Mouse (Mus musculus): ENCODE measurements at regions not wholly inside any gene's neighbourhood (a gene's known extent, or its start where the extent isn't known, plus 50 kb on each side); places are given as distances from the start of the nearest gene placed in this dataset.

DNA sequence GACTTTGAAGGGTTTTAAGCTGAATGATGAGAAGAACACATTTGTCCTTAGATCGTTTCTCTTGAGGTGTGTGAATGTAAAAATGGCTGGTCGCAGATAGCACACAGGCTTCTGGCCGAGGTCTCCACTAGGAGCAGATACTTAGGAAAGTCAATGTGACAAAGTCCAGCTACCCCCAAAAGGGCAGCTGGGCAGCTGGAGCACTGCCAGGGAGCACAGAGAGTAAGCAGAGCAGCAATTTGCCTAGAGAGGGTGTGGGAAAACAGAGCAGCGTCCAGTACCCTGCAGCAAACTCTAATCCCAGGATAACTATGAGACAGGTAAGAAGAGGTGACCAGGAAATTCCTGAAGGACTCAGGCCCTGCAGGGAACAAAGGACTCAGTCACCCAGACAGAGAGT is 79.4 kb downstream of the S1pr1 start:
- TF ChIP-seq RAD21 (IDR thresholded peaks at IDR 0.05; ENCODE audit: low read depth, low read length) (no peak), POLR2AphosphoS2 (IDR thresholded peaks at IDR 0.05; ENCODE audit: low read depth, low read length) (no peak), POLR2A (IDR thresholded peaks at IDR 0.05; ENCODE audit: low read depth, low read length) (no peak), GABPA (IDR thresholded peaks at IDR 0.05; ENCODE audit: insufficient replicate concordance, low read depth, low read length) (no peak), NRF1 (IDR thresholded peaks at IDR 0.05; ENCODE audit: low read depth, low read length) (no peak), ZKSCAN1 (IDR thresholded peaks at IDR 0.05; ENCODE audit: borderline replicate concordance, low read depth, low read length) (no peak), USF2 (conservative IDR thresholded peaks at IDR 0.05; ENCODE audit: low read depth, low read length) (no peak), MAFK (IDR thresholded peaks at IDR 0.05; ENCODE audit: insufficient replicate concordance, low read length) (no peak), TCF12 (IDR thresholded peaks at IDR 0.05; ENCODE audit: low read depth, low read length) (no peak), UBTF (IDR thresholded peaks at IDR 0.05; ENCODE audit: low read depth, low read length) (no peak), ZNF384 (IDR thresholded peaks at IDR 0.05; ENCODE audit: low read depth, low read length) (no peak), ELF1 (IDR thresholded peaks at IDR 0.05; ENCODE audit: low read depth, low read length) (no peak), MAZ (IDR thresholded peaks at IDR 0.05; ENCODE audit: low read depth, low read length) (no peak), IRF4 (IDR thresholded peaks at IDR 0.05; ENCODE audit: low read depth, low read length) (no peak)
- Histone ChIP-seq H3K4me1 (ENCODE audit: control insufficient read depth in 1 of 2, insufficient read depth in 2 of 2) (peaks cover 0 to 5% of the 10 kb centered on the region in 2 experiments; a peak in 2 of 4 replicates), H3K27me3 (replicated peaks) (no peaks in the 10 kb centered on the region), H3K4me3 (replicated peaks in 1 of 3; ENCODE audit: low read depth in 2 of 3, low read length in 2 of 3, poor library complexity in 1 of 3) (no peak overlapping the region), H3K79me2 (replicated peaks; ENCODE audit: control insufficient read depth, extremely low read depth, insufficient read depth, poor library complexity, severe bottlenecking) (no peaks in the 10 kb centered on the region), H3K9ac (ENCODE audit: insufficient read depth, low read depth) (no peak overlapping the region), H3K4me2 (ENCODE audit: insufficient read depth, low read depth, poor library complexity, severe bottlenecking) (no peak overlapping the region), H3K36me3 (replicated peaks in 1 of 2; ENCODE audit: control insufficient read depth in 1 of 2, insufficient read depth in 1 of 2, low read length in 1 of 2) (no peaks in the 10 kb centered on the region), H3K9me3 (replicated peaks; ENCODE audit: low read length) (no peaks in the 10 kb centered on the region), H3K27ac (ENCODE audit: insufficient read depth, low read depth) (no peak overlapping the region)
- in situ Hi-C loops (cut with MboI; ENCODE audit: low pct_ligation_motif_present, low pct_unique_long_range_greater_than_20kb, low sequenced_read_pairs) (loop anchor here (25.0 kb wide), 1 partner anchor 98 kb away; no protein-coding TSS in a partner anchor), dilution Hi-C loops (cut with MboI; ENCODE audit: extremely low pct_ligation_motif_present, extremely low pct_unique_long_range_greater_than_20kb, low sequenced_read_pairs) (no loop called here)
- DNase-seq (ENCODE audit: extremely low read depth), result no peak

DNA sequence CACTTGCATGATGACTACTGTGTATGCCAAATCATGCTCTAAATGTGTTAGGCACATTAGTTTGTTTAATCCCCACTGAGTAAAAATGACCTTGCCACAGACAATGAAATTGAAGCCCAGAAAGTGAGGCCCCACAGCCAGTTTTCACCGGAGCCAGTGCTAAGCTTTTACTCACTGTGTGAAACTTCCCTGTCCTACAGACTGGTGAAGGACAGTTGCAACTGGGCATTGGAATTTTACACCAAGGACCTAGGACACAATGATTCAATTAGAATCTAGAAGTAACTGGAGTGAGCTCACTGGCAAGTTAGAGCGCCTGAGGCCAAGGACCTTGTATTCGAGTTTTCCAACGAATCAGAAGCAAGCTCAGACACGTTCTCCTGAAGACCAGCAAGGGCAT is 79.8 kb downstream of the S1pr1 start:
- Histone ChIP-seq H3K4me3 (replicated peaks in 1 of 3; ENCODE audit: low read depth in 2 of 3, low read length in 2 of 3, poor library complexity in 1 of 3) (no peak overlapping the region), H3K79me2 (replicated peaks; ENCODE audit: control insufficient read depth, extremely low read depth, insufficient read depth, poor library complexity, severe bottlenecking) (no peaks in the 10 kb centered on the region), H3K4me2 (ENCODE audit: insufficient read depth, low read depth, poor library complexity, severe bottlenecking) (no peak overlapping the region), H3K9me3 (replicated peaks; ENCODE audit: low read length) (no peaks in the 10 kb centered on the region), H3K27me3 (replicated peaks) (no peaks in the 10 kb centered on the region), H3K36me3 (replicated peaks in 1 of 2; ENCODE audit: control insufficient read depth in 1 of 2, insufficient read depth in 1 of 2, low read length in 1 of 2) (no peaks in the 10 kb centered on the region), H3K4me1 (ENCODE audit: control insufficient read depth in 1 of 2, insufficient read depth in 2 of 2) (peaks cover 0 to 5% of the 10 kb centered on the region in 2 experiments; a peak in 2 of 4 replicates), H3K27ac (ENCODE audit: insufficient read depth, low read depth) (no peak overlapping the region), H3K9ac (ENCODE audit: insufficient read depth, low read depth) (no peak overlapping the region)
- no peak for DNase-seq (ENCODE audit: extremely low read depth)
- in situ Hi-C loops (cut with MboI; ENCODE audit: low pct_ligation_motif_present, low pct_unique_long_range_greater_than_20kb, low sequenced_read_pairs), result loop anchor here (25.0 kb wide), 1 partner anchor 98 kb away; no protein-coding TSS in a partner anchor
- no peak for TF ChIP-seq MXI1 (IDR thresholded peaks at IDR 0.05; ENCODE audit: low read depth, low read length)
- TF ChIP-seq NRF1 (IDR thresholded peaks at IDR 0.05; ENCODE audit: low read depth, low read length), result no peak
- no peak for TF ChIP-seq ZMIZ1 (IDR thresholded peaks at IDR 0.05; ENCODE audit: low read depth, low read length)
- no peak for TF ChIP-seq USF1 (IDR thresholded peaks at IDR 0.05; ENCODE audit: low read depth, low read length)
- TF ChIP-seq SIN3A (IDR thresholded peaks at IDR 0.05; ENCODE audit: low read length), result no peak
- TF ChIP-seq PAX5 (IDR thresholded peaks at IDR 0.05; ENCODE audit: low read length), result no peak
- no peak for TF ChIP-seq MAX (IDR thresholded peaks at IDR 0.05; ENCODE audit: low read length)
- TF ChIP-seq MAZ (IDR thresholded peaks at IDR 0.05; ENCODE audit: low read depth, low read length), result no peak
- no peak for TF ChIP-seq SMC3 (IDR thresholded peaks at IDR 0.05; ENCODE audit: low read depth, low read length)
- no peak for TF ChIP-seq BHLHE40 (IDR thresholded peaks at IDR 0.05; ENCODE audit: low read depth, low read length)
- no peak for TF ChIP-seq ETS1 (conservative IDR thresholded peaks at IDR 0.05; ENCODE audit: low read depth, low read length)
- no peak for TF ChIP-seq E2F4 (IDR thresholded peaks at IDR 0.05; ENCODE audit: insufficient replicate concordance, low read depth, low read length)
- TF ChIP-seq MAFK (IDR thresholded peaks at IDR 0.05; ENCODE audit: insufficient replicate concordance, low read length), result no peak
- no peak for TF ChIP-seq RCOR1 (conservative IDR thresholded peaks at IDR 0.05; ENCODE audit: low read depth, low read length)
- no peak for TF ChIP-seq HCFC1 (IDR thresholded peaks at IDR 0.05; ENCODE audit: low read depth, low read length)
- no peak for TF ChIP-seq RAD21 (IDR thresholded peaks at IDR 0.05; ENCODE audit: low read depth, low read length)
- no peak for TF ChIP-seq CHD2 (IDR thresholded peaks at IDR 0.05; ENCODE audit: low read length)
- TF ChIP-seq UBTF (IDR thresholded peaks at IDR 0.05; ENCODE audit: low read depth, low read length), result no peak
- no peak for TF ChIP-seq POLR2A (IDR thresholded peaks at IDR 0.05; ENCODE audit: low read depth, low read length)
- dilution Hi-C loops (cut with MboI; ENCODE audit: extremely low pct_ligation_motif_present, extremely low pct_unique_long_range_greater_than_20kb, low sequenced_read_pairs), result no loop called here

All from CH12.LX (cell line).